Mouse (Mus musculus) monocyte, adult 2 months (primary cell): Measurements from ENCODE around the gene Spns2.

ENCODE experiments used
- DNase-seq, 2 experiments: peaks; one replicate each; pipeline ENCODE4 v3.0.0; 2022; ENCODE audit warnings: low spot score in 2 of 2, low read depth in 1 of 2

Gene Spns2

DNA sequence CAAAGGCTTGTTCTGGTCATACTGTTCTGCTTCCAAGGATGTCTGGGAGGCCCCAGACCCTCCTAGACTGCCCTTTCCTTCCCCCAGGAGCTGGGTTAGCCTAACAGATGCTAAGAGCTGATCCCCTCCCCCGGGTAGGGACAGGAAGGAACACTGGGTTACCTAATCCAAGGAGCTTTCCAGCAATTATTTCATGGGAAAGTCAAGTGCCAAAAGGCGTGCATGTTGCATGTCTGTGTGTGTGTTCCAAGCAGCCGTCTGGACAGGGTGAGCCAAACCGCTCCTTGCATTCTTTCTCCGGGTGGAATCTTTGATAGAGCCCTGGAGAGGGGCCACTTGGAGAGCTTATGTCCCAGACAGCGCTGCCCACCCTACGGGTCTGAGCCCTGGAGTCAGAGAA is 76.7 kb downstream of the Spns2 start:
- DNase-seq = no peak

DNA sequence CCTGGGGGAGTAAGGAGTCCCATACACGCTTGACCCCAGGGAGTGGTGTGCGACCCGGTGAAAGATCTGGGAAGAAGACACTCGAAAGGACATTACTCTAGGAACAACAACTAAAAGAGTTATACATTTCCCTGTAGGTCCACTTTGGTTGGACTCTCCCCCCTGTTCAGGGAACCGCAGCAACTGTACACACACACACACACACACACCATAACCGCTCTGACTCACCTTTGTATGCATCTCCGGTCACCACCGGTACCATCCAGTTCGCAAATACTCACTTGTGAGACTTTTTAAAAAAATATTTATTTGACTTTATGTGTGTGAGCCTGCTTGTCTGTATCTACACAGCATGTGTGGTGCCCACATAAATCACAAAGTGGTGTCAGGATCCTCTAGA is 77.8 kb downstream of the Spns2 start:
- DNase-seq = no peak

DNA sequence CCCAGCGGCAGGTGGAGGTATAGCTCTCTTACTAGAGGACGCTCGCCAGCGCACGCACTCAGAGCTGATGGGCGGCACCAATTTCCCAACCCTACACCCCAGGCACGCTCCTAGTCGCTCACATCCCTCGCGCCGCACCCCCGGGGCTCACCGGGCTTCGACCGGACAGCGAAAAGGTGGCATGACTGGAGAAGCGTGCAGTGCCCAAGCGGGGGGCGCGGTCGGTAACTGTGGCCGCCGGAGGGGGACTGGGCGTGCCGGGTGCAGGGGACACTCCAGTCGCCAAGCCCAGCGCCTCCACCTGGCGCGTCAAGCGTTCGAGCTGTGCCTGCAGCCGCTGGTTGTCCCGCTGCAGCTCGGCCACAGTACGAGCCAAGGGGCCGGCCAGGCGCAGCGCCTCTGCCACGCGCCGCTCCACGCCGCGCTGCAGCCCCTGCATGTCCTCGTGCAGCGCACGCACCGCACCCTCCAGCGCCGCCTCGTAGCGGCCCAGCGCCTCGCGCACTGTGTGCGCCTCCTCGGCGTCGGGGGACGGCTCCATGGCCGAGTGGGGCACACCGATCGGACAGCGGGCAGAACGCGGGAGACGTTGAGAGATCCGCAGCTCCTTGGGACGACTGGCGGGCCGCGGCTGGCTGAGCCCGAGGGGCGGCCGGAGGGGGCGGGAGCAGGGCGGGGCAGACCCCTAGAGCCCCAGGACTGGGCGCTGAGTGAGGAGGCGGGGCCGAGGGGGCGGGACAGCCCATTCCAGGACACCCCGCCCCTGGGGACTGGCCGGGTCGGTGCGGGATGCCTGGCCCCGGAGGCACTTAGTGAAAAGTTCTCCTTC is 78.4 kb downstream of the Spns2 start, which contains the start of gene Smtnl2:
Smtnl2 (minus strand) TSS at position 621 of the 829 bp plus-strand sequence.
- DNase-seq = no peak

DNA sequence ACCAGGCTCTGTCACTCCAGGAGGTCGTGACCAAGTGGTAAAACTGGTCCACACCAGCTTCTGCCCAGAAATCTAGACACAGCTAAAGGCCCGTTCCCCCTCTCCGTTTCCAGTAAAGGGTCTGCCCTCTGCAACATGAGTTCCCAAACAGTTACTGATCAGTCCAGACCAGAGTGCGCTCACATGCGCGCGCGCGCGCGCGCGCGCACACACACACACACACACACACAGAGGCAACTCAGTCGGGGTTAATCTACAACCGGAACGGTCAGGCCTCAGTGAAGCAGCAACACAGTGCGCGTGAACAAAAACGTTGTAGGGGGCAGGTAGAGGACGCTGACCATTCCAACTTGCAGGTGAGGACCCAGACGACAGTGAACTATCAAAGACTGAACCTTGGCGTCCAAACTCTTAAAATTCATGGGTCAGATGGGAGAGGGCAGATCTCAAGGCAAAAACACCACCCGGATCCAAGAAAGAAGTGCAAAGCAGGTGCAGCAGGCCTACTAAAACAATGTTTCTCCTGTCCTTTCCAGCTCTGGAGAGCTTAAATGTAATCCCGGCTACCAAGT is 79.1 kb downstream of the Spns2 start:
- DNase-seq = no peak

DNA sequence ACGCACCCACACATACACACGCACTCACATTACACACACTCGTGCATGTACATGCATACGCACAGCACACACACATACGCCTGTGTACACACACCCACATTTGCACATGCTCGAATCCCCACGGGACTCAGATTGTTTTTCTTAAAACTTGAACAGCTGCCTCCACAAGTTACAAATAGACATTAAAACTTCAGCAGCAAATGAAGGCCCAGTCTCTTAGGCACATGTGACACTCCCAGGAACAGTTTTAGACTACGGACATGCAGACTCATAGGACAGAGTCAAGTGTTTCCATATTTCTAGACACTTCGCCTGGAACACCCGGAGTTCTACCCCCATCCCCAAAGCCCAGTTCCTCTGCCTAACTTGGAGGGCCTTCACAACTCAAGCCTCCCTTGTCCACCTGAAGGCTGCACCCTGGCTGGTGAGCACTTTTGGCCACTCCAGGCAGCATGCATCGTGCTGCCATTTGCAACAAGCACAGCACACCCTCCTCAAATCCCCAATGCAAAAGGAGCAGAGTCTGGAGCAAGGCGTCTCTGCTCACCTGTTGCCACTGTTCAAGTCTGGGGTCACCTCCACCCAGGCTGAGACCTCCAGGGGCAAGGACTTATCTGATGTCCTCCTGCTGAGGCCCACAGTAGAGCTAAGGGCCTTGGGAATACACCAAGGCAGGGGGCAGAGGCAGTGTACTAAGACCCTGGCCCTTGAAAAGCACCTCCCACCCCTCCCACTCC is 79.9 kb downstream of the Spns2 start:
- no peak for DNase-seq

DNA sequence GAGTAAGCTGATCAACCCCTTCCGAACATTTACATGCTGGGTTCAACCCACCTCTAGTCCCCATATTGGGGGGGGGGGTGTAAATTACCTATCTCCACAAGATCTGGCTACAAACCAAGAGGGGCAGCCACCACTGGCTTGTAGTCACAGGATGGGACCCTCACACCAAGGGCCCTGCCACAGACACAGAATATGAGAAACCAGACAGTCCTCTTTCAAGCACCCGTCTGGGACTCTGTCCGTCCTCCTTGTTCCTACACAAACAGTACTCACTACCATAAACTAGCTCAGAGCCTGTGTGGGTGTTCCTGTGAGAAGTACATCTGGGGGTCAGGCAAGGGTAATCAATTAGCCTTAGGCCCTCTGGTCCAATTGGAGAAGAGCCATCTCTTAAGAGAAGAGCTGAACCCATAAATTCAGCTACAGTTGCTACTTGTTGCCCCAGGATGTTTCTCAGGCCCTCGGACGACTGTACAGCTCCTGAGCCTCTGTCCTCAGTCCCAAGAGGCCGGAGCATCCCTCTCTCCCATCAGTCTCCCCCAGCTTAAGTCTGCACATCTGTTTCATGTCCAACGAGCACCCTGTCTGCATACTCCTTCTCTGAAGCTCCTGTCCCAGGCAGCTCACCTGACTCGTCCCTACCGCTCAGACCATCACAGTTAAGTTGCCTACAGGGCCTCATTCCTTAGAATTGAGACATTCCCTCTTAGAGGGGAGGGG is 81.1 kb downstream of the Spns2 start:
- DNase-seq = no peak

DNA sequence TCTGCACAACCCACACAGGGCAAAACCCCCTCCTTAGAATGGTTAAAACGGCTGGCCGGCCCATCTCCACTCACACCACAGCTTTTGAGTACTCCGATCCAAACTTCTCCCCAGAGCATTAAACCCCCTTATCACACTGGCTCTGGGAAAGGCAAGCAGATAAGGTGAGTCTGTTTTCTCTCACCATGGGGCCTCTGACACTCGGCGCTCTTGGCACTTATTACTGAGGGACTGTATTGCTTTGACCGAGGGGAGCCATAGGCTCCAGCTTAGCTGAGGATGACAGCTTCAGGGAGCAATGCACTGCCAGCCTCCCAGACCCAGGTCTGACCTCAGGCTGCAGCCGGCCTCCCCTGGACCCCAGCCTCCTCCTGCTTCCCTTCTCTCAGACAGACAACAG is 82.1 kb downstream of the Spns2 start:
- no peak for DNase-seq

DNA sequence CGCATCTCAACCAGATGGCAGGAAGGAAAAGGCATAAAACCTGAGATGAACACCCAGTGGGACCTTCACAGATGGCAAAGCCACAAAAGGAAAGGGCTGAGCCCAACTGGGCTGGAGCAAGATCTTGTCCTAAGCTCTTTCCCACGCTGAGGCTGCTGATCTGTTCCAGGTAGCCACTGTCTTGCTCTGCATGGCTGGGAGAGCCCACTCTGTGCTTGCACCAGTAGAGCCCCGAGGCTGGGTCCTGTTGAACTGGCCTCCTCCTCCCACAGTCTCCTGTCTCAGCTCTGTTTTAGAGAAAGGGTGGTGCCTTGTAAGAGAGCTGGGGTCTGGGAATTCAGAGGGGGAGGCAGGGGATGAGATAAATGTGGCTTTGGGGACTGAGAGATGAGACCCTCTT is 82.6 kb downstream of the Spns2 start:
- DNase-seq = no peak

DNA sequence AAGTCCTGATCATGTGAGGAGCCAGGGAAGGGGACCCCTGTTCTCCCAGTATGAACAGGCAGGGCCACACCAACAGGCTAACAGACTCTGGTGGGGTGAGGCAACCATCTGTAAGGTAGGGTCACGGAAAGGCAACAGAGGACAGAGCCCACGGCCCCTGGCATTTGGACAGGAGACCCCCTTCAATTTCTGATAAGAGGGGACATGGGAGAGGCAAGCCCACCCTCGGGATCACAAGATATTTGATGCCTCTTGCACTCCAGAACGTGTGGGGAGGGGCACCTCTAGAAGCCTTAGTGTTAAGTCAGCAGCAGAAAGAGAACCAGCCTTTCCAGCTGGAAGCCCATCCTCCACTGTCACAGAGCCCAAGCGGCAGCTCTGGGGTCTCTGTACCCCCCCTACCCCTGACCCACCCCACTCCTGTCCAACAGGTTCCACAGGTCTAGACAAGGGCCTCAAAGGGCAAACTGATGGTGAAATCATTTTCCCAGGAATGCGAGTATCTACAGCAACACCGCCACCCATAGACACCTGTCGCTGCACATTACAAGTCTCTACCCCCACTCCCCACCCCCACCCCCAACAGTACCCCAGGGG is 83.5 kb downstream of the Spns2 start:
- no peak for DNase-seq

DNA sequence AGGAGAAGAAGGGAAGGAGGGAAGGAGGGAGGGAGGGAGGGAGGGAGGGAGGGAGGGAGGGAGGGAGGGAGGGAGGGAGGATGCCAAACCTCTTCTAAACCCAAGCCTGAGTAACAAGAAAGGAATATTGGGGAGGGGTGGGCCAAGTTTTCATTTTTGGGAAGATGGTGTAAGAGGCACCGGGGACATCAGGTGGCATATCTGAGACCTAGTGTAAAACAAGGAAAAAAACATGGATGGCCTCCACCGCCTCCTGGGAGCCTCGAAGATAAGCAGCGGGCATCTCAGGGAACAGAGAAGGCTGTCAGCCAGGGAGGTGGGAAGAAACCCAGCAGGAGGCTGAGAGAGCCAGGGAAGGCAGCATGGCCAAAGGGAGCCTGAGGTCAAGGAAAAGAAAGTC is 84.2 kb downstream of the Spns2 start:
- no peak for DNase-seq

DNA sequence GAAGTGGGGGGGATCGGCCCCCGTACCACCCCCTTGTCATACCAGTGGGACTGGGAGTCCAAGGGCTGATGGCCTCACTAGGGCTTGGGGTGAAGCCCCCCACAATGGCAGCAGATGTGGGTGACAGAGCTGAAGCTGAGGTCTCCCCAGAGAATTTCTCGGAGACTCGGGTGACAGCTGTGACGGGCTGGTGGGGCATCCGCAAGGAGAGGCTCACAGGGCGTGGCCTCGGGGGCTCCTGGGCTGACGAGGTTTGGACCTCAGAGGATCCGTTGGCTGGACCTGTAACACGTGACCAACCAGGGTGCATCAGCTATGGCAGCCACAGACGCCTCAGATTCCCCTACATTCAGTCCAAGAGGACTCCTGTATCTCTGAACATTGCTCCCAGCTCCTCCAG is 86.7 kb downstream of the Spns2 start:
- DNase-seq = no peak

DNA sequence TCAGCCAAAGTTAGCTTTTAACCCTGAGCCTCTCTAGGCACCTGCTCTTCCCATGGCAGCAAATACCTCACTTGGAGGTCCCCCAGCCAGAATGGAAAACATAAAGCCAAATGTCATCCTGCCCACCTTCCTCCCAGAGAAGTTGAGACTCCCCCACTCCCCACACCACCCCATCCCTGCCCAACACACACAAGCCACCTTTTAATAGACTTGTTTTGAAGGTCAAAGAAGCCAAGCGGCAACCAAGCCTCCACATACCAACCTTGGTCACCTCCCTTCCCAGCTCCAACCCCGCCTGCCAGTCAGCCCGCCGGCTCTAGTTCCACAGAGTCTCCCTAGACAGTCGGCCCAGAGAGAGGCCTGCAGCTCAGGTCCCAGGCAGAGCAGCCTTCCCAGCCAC is 87.7 kb downstream of the Spns2 start:
- no peak for DNase-seq
